In genomic region chr11:98400161-98400726, GRCm38 (mm10) we compare ENCODE assay signal across 8 mouse cellular contexts. TPM values are rescaled to one million over a fixed set of nuclear protein-coding genes. Genes with fewer than 3 reads are reported as not detected.
DNase-seq lines count a peak whose midpoint lies in the region; ATAC-seq lines count a peak whose summit lies in the region.

Gene Pgap3, minus strand, starts transcription at chr11:98400490.

- H3K9ac ChIP-seq in heart, embryonic 15.5 days: peak within 1 kb of the TSS; percentile 70
- H3K9ac ChIP-seq in liver, embryonic 15.5 days: peak within 1 kb of the TSS; percentile 67
- H3K9ac ChIP-seq in neural tube, embryonic 12.5 days: peak within 1 kb of the TSS; percentile 66

- peaks cover 16% of the 10 kb centered on the region for H3K4me1 ChIP-seq in forebrain, embryonic 10.5 days
- peaks cover 14% of the 10 kb centered on the region for H3K4me1 ChIP-seq in heart, embryonic 15.5 days (replicated peaks)
- peaks cover 17% of the 10 kb centered on the region for H3K4me1 ChIP-seq in liver, embryonic 15.5 days (replicated peaks)
- peaks cover 8% of the 10 kb centered on the region for H3K4me1 ChIP-seq in neural tube, embryonic 12.5 days

- peak within 1 kb of the TSS; percentile 85 for H3K4me2 ChIP-seq in heart, embryonic 15.5 days
- H3K4me2 ChIP-seq in liver, embryonic 15.5 days: peak within 1 kb of the TSS; percentile 81
- peak within 1 kb of the TSS; percentile 74 for H3K4me2 ChIP-seq in neural tube, embryonic 12.5 days (replicated peaks)

- peak within 1 kb of the TSS; percentile 98 for H3K27ac ChIP-seq in forebrain, embryonic 10.5 days
- peak within 1 kb of the TSS; percentile 98 for H3K27ac ChIP-seq in heart, embryonic 15.5 days
- peak within 1 kb of the TSS; percentile 89 for H3K27ac ChIP-seq in liver, embryonic 15.5 days (replicated peaks)
- peak within 1 kb of the TSS; percentile 89 for H3K27ac ChIP-seq in neural tube, embryonic 12.5 days

- H3K36me3 ChIP-seq in forebrain, embryonic 10.5 days (replicated peaks): no peaks in the 10 kb centered on the region
- no peaks in the 10 kb centered on the region; the same call in 1 of the 2 replicates for H3K36me3 ChIP-seq in heart, embryonic 15.5 days
- H3K36me3 ChIP-seq in liver, embryonic 15.5 days (replicated peaks): no peaks in the 10 kb centered on the region
- H3K36me3 ChIP-seq in neural tube, embryonic 12.5 days: no peaks in the 10 kb centered on the region

- no peaks in the 10 kb centered on the region for H3K9me3 ChIP-seq in forebrain, embryonic 10.5 days
- no peaks in the 10 kb centered on the region for H3K9me3 ChIP-seq in heart, embryonic 15.5 days (replicated peaks)
- H3K9me3 ChIP-seq in liver, embryonic 15.5 days (replicated peaks): no peaks in the 10 kb centered on the region
- no peaks in the 10 kb centered on the region for H3K9me3 ChIP-seq in neural tube, embryonic 12.5 days

- H3K4me3 ChIP-seq in forebrain, embryonic 10.5 days: peak within 1 kb of the TSS; percentile 84
- peak within 1 kb of the TSS; percentile 84 for H3K4me3 ChIP-seq in heart, embryonic 15.5 days
- peak within 1 kb of the TSS; percentile 75 for H3K4me3 ChIP-seq in liver, embryonic 15.5 days (replicated peaks)
- peak within 1 kb of the TSS; percentile 63 for H3K4me3 ChIP-seq in neural tube, embryonic 12.5 days

- peaks cover 14% of the 10 kb centered on the region; the same call in 1 of the 2 replicates for H3K27me3 ChIP-seq in forebrain, embryonic 10.5 days (ENCODE audit: poor library complexity, severe bottlenecking)
- H3K27me3 ChIP-seq in heart, embryonic 15.5 days: no peaks in the 10 kb centered on the region
- peaks cover 18% of the 10 kb centered on the region for H3K27me3 ChIP-seq in liver, embryonic 15.5 days
- H3K27me3 ChIP-seq in neural tube, embryonic 12.5 days (replicated peaks): peaks cover 3% of the 10 kb centered on the region

- ATAC-seq in CD4-positive, CD25-positive, alpha-beta regulatory T cell, adult 4 months: peak; percentile 95
- peak; percentile 86 for ATAC-seq in heart, embryonic 15.5 days (replicated peaks; ENCODE audit: insufficient number of reproducible peaks, insufficient read depth, low FRiP score, low read depth)
- peak; percentile 82 for ATAC-seq in liver, embryonic 15.5 days (ENCODE audit: insufficient read depth)
- ATAC-seq in neural tube, embryonic 12.5 days (ENCODE audit: low FRiP score, low read depth): peak; percentile 92

- DNase-seq in c-Kit-negative CD71-positive TER-119-positive erythroid progenitor cells, embryonic 14.5 days (ENCODE audit: low read depth, low spot score): peak; percentile 78
- peak; percentile 91 for DNase-seq in forebrain, embryonic 10.5 days (ENCODE audit: extremely low spot score, low spot score)
- DNase-seq in kidney, postnatal 36 days: peak; percentile 90 to 92
- DNase-seq in telencephalon, adult 2 months (ENCODE audit: low read depth, low spot score): peak; percentile 91

- WGBS in forebrain, embryonic 10.5 days: 2% methylated on average over 40 of the region's 40 CpGs
- WGBS in heart, embryonic 15.5 days: under 1% methylated on average over 40 of the region's 40 CpGs
- WGBS in liver, embryonic 15.5 days (ENCODE audit: insufficient replicate concordance): under 1% methylated on average over 40 of the region's 40 CpGs
- 1% methylated on average over 40 of the region's 40 CpGs for WGBS in neural tube, embryonic 12.5 days

RNA-seq across cellular contexts. Expression of gene Pgap3, which starts in this region (rescaled TPM):
- 10 to 100 TPM in 1 of 2 experiments, 1 to 10 TPM in 1; 6.7 to 11.6 TPM for polyA plus RNA-seq in CD4-positive, CD25-positive, alpha-beta regulatory T cell, adult 4 months (2017; shearing (Covaris generic))
- 10.0 and 10.1 TPM in 2 replicates for polyA plus RNA-seq in forebrain, embryonic 10.5 days (2016; fragmentation: Nextera tagmentation; extraction: Ambion mirVana)
- 17.0 and 19.3 TPM in 2 replicates for polyA plus RNA-seq in heart, embryonic 15.5 days (2015; fragmentation: Nextera tagmentation; extraction: Ambion mirVana)
- 3.3 and 3.5 TPM in 2 replicates for polyA plus RNA-seq in liver, embryonic 15.5 days (2015; fragmentation: Nextera tagmentation; extraction: Ambion mirVana)
- 9.0 and 9.5 TPM in 2 replicates for polyA plus RNA-seq in neural tube, embryonic 12.5 days (2016; fragmentation: Nextera tagmentation; extraction: Ambion mirVana)

Comparison
In these comparisons a context has a peak if more than half of its experiments do, and no peak if none do; other contexts are left out.
1. Peak in every context shown above with its lines: DNase-seq, ATAC-seq, H3K4me3 ChIP-seq and H3K27ac ChIP-seq.